Mouse (Mus musculus) leukemia stem cell, adult 10-12 weeks (primary cell): Measurements from ENCODE around the gene Scgb1b17. TPM values are rescaled to one million over a fixed set of nuclear protein-coding genes. Genes with fewer than 3 reads are reported as not detected.

ENCODE experiments used
- polyA plus RNA-seq: library from polyadenylated mRNA; stranded (reverse); fragments of >175 nt; gene quantifications from 2 replicates; pipeline ENCODE4 v1.2.3, GENCODE M21; 2012; ENCODE audit warnings: low replicate concordance

Scgb1b17 gene
- polyA plus RNA-seq = not detected in 2 replicates

DNA sequence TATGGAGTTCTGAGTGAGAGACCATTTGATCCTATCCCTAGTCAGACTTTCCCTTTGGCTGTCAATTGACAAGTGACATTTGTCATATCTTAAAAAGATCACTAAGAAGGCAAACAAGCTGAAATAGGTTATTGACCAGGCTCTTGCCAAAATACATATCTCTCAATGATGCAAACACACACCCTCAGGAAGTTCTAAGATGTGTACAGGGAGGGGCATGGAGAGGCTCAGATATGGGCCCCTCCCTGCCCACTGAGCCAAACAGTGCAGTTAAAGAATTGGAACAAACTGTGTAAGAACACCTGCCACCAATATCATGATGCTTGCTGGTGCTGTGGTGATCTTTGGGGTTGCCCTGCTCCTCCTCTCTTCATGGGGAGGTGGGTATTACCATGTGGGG, at the start of gene Scgb1b17:
TSS of gene Scgb1b17 (plus strand) at position 301 of the 400 bp plus-strand sequence.

DNA sequence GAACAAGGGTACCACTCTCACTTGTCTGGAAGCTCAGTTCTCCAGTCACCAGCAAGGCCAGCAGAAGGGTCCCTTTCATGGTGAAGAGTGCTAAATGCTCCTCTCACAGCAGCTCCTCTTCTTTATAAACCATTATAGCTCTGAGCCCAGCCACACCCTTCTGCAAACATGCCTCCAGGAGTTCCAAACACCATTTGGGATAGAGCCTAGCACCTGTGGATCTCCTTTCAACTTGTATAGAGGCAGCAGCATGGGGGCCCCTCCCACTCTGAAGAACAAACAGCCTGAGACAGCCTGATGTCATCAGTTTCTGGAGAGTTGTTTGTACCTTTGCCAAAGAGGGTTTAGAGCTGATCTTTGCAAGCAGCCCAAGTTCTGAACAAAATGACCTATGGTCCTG, 6.8 kb upstream of the Scgb1b17 start, which contains the start of gene Scgb2b17:
TSS of gene Scgb2b17 (minus strand) at position 101 of the 400 bp plus-strand sequence.

Other genes starting within 250 kb of the Scgb1b17 start
- not detected in 2 replicates for gene Scgb2b15, start 233.8 kb upstream of the Scgb1b17 start, polyA plus RNA-seq
- gene Scgb1b15, start 226.9 kb upstream of the Scgb1b17 start, polyA plus RNA-seq = not detected in 2 replicates
- gene Scgb2b17, start 6.9 kb upstream of the Scgb1b17 start, polyA plus RNA-seq = not detected in 2 replicates
- gene Scgb2b18, start 110.4 kb downstream of the Scgb1b17 start, polyA plus RNA-seq = not detected in 2 replicates
- not detected in 2 replicates for gene Scgb1b18, start 122.1 kb downstream of the Scgb1b17 start, polyA plus RNA-seq
- not detected in 2 replicates for gene Scgb2b19, start 216.9 kb downstream of the Scgb1b17 start, polyA plus RNA-seq
- gene Scgb1b19, start 223.8 kb downstream of the Scgb1b17 start, polyA plus RNA-seq = not detected in 2 replicates